Mouse (Mus musculus) MN1 (cell line): Measurements from ENCODE around the gene Rpl26.

Experiments used
- DNase-seq: peaks from one replicate; pipeline ENCODE4 v3.0.0-alpha.2; 2016; ENCODE audit warnings: low spot score

Gene Rpl26

DNA sequence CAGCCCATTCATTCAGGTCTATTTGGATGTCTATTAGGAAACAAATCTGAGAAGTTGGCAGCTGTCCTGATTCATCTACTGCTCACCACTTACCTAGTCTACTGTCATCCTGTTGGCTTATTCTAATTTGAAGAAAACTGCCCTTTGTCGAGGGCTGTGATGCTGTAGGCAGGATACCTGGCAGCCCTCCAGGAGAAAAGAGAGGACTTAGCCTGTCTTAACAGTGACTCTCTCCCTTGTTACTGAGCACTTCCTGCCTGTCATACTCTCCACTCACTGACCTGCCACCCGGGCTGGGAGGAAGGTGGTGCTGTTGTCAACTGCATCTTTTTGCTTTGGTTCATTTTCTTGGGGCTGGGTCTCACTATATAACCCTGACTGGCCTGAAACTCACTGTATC lies 10.8 kb upstream of the Rpl26 start:
- peak; percentile 28 for DNase-seq

DNA sequence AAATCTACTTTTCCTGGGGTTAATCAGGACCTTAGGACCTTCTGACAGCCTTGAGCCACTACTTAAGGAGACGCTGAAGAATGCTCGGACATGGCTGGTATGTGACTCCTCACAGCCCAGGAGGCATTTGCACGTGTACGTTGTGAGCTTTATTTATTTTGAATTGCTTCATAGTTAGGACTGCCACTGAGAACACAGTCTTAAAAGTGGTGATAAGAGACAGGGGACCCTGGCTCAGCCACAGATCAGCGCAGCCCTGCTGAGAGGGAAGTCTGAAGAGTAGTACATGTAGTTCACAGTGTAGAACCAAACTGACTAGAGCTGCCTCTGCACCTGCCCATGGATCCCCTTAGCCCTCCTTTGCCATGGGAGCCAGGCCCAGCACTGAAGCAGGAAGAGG lies 9.6 kb upstream of the Rpl26 start:
- no peak for DNase-seq

DNA sequence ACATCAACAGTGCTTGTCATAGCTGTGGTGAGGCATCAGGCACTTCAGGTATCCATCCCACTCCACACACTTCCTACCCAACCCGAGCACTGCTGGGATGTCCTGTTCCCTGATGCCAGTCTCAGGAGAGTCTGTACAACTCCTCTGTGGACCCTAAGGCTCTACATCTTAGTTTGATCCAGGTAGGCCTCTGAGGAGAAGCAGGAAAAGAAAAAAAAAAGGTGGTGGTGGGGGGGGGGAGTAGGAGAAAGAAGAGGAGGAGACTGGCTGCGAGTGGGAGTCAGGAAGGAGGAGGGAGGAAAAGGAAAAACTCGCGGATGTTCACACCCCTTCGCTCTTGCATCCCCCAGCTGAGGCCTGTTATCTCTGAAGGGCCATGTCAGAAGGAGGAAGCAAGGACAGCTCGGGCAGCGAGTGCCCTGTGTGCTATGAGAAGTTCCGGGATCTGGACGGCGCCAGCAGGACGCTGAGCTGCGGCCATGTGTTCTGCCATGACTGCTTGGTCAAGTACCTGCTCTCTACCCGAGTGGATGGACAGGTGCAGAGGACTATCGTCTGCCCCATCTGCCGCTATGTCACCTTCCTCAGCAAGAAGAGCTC lies 9.1 kb upstream of the Rpl26 start:
- no peak for DNase-seq

DNA sequence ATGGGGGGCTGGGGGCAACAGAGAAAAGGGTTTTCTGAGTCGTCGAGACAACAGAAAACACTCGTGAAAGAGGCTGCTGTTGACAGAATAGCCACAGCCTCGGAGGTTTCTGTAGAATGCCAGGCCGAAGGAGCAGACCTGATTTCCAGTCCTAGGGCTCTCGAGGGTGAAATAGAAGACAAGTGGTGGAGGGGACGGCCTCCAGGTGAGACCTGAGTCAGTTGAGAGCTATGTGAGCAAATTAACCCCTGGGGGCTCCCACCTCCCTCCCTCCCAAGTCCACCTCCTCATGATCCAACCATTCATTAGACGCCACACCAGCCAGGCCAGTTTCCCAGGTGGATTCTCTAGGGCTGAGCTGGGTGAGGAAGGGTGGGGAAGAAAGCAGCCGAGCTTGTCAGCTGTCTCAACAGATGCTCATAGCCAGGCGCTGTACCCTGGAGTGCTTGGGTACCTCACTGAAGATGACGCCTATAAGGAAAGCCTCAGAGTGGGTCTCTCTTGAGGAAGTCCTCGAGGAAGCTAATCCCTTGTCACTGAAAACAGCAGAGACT lies 7.4 kb upstream of the Rpl26 start:
- DNase-seq = no peak

DNA sequence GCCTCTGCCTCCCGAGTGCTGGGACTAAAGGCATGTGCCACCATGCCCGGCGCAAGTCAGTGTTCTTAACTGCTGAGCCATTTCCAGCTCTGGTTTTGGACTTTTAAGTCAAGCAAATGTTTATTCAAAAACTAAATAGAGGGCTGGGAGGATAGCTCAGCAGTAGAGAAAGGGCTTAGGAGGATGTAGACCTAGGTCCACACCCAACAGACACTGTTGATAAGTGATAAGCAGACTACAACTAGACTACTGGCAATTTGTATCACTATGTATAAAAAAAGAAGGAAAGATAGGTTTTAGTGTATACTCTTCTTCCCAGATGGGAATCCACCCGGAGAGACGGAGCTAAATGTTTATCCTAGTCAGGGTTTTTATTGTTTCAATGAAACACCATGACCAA lies 5.1 kb upstream of the Rpl26 start:
- no peak for DNase-seq

DNA sequence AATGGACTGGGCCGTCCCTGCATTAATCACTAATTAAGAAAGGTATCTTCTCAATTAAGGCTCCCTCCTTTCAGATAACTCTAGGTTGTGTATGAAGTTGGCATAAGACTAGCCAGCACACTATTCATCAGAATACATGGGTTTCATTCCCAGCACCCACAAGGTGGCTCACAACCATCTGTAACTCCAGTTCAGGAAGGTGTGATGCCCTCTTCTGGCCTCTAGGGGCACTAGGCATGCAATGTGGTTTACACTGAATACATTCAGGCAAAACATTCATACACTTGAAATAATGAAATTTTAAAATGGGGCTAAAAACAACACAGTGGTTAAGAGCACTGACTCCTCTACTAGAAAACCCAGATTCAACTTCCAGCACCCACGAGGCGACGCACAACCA lies 4.3 kb upstream of the Rpl26 start:
- peak; percentile 33 for DNase-seq

DNA sequence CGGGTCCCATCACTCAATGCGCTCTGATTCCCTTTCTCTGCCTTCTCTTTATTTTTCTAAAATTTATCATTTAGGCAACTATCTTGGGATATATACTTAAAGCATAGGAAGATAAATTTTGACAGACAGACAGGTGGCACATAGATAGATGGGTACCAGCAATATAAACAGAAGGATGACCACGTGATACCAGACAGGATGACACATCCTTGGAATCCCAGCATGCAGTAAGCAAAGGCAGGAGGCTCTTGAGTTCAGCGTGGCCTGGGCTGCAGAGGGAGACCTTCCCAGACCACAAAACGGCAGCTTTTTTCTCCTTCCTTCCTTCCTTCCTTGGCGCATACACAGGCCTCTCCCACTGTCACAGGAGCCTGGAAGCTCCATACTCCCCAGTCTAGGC lies 3.5 kb upstream of the Rpl26 start:
- DNase-seq = no peak

DNA sequence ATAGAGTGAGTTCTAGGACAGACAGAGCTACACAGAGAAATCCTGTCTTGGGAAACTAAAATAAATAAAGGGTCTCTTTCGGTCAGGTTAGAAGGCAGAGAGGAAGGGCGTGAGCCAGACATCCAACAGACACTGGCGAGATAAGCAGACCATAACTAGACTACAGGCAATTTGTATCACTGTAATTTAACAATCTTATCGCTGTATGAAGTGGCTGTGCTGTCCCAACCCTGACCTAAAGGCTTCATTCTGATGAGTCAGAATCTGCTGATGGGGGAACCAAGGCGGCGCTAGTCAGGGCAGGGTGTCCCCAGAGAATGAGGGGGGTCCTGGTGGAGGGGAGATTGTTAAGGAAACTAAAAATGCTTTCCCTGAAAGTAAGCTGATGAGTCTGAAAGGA lies 2.6 kb upstream of the Rpl26 start:
- no peak for DNase-seq

DNA sequence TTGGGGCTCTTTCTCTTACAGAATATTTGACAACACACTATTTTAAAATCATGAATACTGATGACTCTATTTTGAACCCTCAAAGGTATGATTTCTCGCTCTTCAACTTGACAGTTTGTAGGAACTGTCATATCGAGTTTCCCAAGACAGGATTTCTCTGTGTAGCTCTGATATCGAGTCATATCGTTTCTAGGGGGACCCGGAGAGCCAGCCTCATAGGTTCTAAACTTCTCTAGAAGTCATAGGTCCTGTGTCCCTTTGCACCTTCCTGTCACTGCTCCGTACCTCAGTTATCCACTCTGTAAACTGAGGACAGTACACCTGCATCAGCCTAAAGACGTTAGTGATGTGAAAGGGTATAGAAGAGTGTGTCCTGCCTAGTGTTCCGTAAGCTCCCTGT lies 1.6 kb upstream of the Rpl26 start:
- DNase-seq = no peak

DNA sequence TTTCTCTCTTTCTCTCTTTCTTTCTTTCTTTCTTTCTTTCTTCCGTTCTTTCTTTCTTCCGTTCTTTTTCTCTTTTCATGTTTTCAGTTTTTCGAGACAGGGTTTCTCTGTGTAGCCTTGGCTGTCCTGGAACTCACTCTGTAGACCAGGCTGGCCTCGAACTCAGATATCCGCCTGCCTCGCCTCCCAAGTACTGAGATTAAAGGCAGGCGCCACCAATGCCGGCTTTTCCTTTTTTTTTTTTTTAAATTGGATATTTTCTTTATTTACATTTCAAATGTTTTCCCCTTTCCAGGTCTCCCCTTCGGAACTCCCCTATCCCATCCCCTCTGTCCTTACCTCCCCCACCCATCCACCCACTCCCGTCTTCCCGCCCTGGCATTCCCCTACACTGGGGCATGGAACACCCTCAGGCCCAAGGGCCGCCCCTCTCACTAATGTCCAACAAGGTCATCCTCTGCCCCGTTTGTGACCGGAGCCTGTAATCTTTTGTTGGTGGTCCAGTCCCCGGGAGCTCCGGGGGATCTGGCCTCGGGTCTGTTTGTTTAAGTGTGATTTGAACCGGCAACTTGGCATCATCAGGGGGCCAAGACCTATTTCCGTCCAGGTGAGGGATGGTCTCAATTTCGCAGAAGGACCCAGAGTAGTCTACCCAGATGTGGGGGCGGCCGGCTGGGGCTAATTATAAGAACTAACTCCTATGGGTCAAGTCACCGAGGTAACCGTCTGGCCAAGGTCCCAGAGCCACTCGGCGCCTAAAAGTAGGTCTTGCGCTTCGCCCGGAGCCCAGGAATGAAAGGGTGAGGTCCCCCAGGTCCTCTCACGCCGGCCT lies 648 bp upstream of the Rpl26 start:
- DNase-seq = no peak

DNA sequence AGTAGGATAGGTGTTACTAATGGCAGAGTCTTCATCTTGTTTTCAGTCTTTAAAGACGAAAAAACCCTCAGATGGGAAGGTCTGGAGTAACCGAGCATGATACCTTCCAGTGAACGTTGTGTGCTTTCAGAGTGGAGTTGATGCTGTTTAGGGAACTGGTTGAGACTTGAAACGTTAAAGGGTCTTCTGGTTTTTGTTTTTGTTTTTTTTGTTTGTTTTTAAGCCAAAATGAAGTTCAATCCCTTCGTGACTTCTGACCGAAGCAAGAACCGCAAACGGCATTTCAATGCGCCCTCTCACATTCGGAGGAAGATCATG lies 623 bp downstream of the Rpl26 start:
- no peak for DNase-seq

DNA sequence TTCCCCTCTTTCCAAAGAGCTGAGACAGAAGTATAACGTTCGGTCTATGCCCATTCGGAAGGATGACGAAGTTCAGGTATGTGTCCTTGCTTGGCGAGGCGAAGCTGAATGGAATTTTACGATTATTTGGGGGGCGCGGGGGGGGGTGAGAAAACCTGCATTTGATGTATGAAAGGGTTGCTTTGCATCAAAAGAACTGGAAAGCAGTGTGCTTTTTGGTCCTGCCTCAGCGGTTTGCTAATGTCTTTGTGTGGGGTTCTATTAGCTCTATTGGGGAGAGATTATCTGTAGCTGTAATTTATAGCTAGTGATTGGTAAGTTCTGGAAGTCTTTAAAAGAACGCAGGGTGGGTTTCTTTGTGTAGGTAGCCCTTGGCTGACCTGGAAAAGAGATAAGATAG lies 984 bp downstream of the Rpl26 start:
- DNase-seq = no peak

DNA sequence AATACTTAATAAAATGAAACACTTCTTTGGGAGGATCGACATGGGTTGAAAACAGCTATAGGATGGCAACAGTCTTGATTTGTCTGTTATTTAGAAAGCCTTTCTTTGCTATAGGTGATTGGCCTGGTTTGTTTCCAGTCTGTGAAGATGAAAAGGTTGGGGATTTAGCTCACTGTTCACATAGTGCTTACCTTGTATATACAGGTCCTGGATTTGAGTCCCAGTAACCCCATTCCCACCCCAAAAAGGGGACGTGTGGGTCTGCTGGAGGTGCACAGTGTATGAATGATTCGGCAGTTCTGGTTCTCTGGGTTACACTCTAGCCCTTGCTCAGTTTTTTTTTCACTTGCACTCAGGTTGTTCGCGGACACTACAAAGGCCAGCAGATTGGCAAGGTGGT lies 1.4 kb downstream of the Rpl26 start:
- no peak for DNase-seq

DNA sequence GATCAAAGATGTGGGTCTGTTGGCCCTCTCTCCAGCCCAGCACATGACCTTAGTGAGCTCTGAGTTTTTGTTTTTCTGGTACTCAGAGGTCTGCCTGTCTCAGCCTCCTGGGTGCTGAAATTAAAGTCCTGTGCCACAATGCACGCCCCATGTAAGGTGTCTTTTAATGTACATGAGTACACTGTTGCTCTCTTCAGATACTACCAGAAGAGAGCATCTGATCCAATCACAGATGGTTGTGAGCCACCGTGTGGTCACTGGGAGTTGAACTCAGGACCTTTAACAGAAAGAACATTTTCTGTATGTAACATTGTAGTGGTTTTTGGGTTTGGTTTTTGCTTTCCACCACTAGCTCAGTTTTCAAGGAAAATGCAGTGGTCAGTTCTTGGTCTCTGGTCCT lies 2.4 kb downstream of the Rpl26 start:
- DNase-seq = no peak

DNA sequence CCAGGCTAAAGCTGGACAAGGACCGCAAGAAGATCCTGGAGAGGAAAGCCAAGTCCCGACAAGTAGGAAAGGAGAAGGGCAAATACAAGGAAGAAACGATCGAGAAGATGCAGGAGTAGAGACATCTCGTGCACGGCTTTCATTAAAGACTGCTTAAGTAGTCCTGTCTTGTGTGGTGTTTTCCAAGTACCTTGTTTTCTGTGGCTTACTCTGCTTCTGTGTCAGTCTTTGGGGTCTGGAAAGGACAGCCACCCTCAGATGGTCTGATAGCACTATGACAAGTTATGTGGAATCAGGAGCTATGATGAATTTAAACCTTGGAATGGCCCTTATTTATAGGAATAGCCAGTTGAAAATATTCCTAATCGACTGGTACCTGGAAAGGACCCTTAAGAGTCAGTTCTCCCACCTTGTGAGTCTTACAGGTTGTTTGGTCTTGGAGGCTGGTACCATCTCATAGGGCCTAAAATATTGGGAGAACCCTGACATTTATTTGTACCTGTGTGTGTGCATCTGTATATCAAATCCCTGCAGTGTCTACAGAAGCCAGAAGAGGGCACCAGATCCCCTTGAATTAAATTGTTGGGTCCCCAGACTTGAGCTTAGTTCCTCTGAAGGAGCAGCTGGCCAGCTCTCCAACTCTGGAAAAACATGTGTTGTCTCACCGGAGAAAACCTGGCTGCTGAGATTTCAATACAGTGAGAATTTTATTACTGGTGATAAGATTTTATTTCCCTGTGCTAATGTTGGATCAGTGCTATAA lies 3.2 kb downstream of the Rpl26 start:
- peak; percentile 84 for DNase-seq

DNA sequence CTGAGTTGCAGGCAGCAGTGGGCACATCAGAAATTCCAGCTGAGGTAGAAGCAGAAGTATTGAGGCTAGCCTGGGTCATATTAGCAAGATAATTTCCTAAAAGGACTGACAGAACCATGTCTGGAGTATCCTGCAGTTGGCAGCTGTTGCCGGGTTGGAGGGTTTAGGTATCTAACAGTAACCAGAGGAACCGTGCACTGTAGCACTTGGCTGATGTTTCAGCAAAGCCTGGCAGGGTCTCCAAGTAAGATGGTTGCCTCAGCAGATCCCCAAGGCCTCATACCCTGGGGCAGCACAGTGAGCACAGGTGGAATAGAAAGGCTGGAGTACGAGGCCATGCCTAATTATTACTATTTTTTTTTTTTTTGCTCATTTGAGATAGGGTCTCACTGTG lies 3.8 kb downstream of the Rpl26 start:
- no peak for DNase-seq

DNA sequence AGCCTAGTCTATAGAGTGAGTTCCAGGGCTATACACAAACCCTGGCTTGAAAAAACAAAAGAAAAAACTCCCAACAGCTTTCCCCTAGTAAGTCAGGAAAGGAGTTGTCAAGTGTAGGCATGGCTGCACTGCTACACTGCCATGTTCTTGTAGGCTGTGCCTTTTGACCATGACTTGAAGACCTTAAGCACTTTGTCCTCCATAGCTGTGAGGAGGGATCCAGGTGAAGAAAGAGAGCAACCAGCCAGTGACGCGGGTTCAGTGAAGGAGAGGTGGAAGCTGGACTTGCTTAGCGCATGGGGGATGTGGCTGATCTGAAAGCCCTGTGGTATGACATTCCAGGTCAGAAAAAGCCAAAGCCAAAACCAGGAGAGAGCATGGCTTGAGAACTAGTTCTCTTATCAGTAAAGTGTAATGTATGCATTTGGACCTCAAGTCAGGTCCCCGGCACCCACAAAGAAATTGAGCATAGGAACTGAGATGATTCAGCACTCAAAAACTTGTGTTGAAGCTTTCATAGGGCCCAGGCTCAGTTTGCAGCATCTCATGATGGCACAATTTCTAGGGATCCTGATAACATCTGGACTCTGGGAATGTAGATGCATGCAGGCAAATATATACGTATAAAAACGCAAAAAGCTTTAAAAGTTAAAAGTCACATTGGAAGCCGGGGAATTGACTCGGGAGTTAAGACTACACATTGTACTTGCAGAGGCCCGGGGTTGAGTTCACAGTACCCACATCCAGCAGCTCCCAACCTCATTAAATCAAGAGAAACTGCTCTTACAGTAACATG lies 4.5 kb downstream of the Rpl26 start:
- DNase-seq = no peak

DNA sequence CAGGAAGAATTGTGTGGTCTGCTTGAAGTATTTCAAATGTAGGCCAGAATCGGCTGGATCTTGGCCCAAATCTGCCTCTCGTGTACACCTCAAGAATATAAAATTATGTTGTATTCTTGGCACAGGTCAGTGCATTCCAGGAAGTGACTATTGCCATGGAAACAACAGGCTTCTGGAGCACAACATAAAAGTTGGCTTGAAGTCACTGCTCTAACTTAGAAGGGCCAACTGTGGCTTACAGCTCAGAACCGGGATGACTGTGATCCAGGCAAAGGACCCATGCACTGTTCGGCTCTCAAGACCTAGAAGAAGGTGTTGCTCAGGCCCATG lies 5.0 kb downstream of the Rpl26 start:
- no peak for DNase-seq

DNA sequence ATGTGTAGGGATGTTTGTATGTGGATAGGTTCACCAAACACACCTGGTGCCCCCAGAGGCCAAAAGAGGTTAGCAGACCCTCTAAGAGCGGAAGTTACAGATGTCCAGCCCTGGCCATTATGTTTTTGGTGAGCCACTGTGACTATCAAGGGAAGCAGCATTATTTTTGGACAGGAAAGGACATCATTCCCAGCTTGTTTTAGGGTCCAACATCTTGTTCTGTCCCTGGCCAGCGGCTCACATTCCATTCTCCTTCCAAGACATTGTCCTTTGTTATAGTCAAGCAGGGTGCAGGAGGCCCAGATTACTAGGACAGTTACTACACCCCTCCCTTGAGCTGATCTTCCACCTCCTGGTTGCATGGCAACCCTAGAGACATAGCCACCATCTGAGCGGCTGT lies 5.9 kb downstream of the Rpl26 start:
- no peak for DNase-seq

DNA sequence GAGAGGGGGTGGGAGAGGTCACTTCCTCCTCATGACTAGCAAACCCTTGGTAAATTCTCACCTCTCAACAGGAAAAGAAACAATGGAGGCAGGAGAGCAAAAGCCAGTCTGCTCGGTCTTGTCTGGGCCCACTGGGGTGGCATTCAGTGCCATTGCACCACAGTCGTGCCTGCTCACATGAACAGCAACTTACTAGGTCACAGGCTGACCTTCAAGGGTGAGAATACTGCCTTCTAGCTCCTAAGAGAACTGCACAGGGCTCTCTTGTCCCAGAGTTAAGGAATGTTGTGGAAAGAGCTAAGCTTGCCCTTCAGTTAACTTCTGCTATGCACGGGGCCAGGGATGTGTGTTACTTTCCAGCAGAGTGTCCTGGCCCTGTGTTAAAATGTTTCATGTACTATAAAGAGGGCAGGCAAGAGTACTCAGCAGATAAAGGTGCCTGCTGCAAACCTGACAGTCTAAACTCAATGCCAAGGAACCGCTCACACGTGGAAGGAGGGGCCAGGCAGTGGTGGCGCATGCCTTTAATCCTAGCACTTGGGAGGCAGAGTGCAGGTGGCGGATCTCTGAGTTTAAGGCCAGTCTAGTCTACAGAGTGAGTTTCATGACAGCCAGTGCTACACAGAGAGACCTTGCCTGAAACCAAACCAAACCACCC lies 7.6 kb downstream of the Rpl26 start:
- no peak for DNase-seq

DNA sequence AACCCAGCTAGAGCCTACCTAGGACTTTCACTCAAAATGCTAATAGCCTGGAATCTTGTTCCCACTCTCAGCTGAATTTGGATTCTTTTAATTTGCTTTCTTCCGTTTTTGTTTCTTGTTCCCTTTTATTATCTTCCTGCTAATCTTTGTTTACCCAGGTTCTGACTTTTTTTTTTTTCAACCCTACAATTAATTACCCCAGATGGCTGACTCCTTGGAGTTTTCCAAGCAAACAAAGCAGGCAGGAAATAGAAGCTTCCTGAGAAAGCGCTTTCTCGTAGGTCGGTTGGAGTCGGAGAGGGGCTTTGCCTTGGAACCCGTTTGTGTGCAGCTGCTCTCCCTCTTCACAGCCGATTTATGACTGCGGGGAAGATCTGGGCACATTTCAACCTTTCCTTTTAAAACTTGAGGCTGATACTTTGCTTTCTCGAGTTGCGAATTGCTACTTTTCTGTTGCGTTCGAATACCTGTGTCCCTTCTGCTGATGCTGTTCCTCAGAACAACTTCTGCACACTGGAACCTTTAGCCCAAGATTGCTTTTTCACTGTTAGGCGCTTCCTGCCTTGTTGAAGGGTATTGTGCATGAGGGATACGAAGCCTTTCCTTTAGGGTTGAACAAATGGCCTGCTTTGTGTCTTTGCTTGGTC lies 10.3 kb downstream of the Rpl26 start:
- no peak for DNase-seq
